Mouse (Mus musculus) intestine, postnatal 0 days (tissue): Measurements from ENCODE around the gene Pdpk1. TPM values are rescaled to one million over a fixed set of nuclear protein-coding genes. Genes with fewer than 3 reads are reported as not detected.

Source experiments
- ATAC-seq: fragments of 200-750 bp; cut with Nextera tagmentation; 2 replicates; pipeline ENCODE4 v1.8.0; 2017; ENCODE audit warnings: mild to moderate bottlenecking, moderate TSS enrichment, moderate library complexity
- H3K27ac ChIP-seq: fragments of 300-500 bp; sonication (generic); 2 replicates; pipeline ENCODE4 v1.5.1; 2014; ENCODE audit warnings: mild to moderate bottlenecking, low read depth, low read length, moderate library complexity
- H3K27me3 ChIP-seq: fragments of 300-500 bp; sonication (generic); replicated peaks from 2 replicates; pipeline ENCODE4 v1.6.1; 2014; ENCODE audit warnings: low read length, mixed read lengths; ENCODE audit not compliant: control insufficient read depth, insufficient read depth
- H3K36me3 ChIP-seq: fragments of 300-500 bp; sonication (generic); 2 replicates; pipeline ENCODE4 v1.6.1; 2014; ENCODE audit warnings: mild to moderate bottlenecking, moderate library complexity; ENCODE audit not compliant: control insufficient read depth, insufficient read depth
- H3K4me1 ChIP-seq: fragments of 300-500 bp; sonication (generic); replicated peaks from 2 replicates; pipeline ENCODE4 v1.6.1; 2014; ENCODE audit warnings: antibody characterized with exemption, low read length, mixed read lengths; ENCODE audit not compliant: control insufficient read depth, insufficient read depth
- H3K4me2 ChIP-seq: fragments of 300-500 bp; sonication (generic); replicated peaks from 2 replicates; pipeline ENCODE4 v1.6.1; 2014; ENCODE audit warnings: low read depth, mild to moderate bottlenecking, moderate library complexity
- H3K4me3 ChIP-seq: fragments of 300-500 bp; sonication (generic); 2 replicates; pipeline ENCODE4 v1.5.1; 2014; ENCODE audit warnings: low read depth, low read length
- H3K9ac ChIP-seq: fragments of 300-500 bp; sonication (generic); 2 replicates; pipeline ENCODE4 v1.6.1; 2014; ENCODE audit warnings: mild to moderate bottlenecking, low read depth, low read length
- H3K9me3 ChIP-seq: fragments of 300-500 bp; sonication (generic); 2 replicates; pipeline ENCODE4 v1.6.1; 2016; ENCODE audit warnings: mixed run types; ENCODE audit not compliant: control insufficient read depth
- CTCF ChIP-seq: sonication (generic); IDR thresholded peaks from 2 replicates; pipeline ENCODE4 v1.5.1; 2016; ENCODE audit warnings: low read depth, mild to moderate bottlenecking, control low read depth, antibody characterized with exemption, moderate library complexity
- WGBS: fragments of 180-500 bp; shearing (Covaris S2); extraction: QIAGEN DNeasy Blood & Tissue Kit; methylation state at CpG from one replicate; pipeline ENCODE4 v1.1.7; 2014; 5-methylcytosine and 5-hydroxymethylcytosine counted together
- polyA plus RNA-seq: library from polyadenylated mRNA; unstranded; fragments of >200 nt; fragmentation: Nextera tagmentation; extraction: Ambion mirVana; gene quantifications from 2 replicates; pipeline ENCODE4 v1.2.1, GENCODE M21; 2015

Gene Pdpk1
- polyA plus RNA-seq, 1 experiment from 2014 or later: 24.7 TPM

GRCm38 (mm10) chr17:24193268-24193667, 42.5 kb upstream of the Pdpk1 start:
- no peak for TF ChIP-seq CTCF
- no peak for ATAC-seq
- Histone ChIP-seq H3K4me3 (no peak overlapping the region), H3K9ac (no peak overlapping the region), H3K9me3 (no peaks in the 10 kb centered on the region), H3K27me3 (no peaks in the 10 kb centered on the region), H3K27ac (no peak overlapping the region), H3K36me3 (peaks cover 5% of the 10 kb centered on the region; the same call in 1 of the 2 replicates), H3K4me2 (no peak overlapping the region), H3K4me1 (no peaks in the 10 kb centered on the region)
- 85% methylated on average over 8 of the region's 8 CpGs for WGBS

DNA sequence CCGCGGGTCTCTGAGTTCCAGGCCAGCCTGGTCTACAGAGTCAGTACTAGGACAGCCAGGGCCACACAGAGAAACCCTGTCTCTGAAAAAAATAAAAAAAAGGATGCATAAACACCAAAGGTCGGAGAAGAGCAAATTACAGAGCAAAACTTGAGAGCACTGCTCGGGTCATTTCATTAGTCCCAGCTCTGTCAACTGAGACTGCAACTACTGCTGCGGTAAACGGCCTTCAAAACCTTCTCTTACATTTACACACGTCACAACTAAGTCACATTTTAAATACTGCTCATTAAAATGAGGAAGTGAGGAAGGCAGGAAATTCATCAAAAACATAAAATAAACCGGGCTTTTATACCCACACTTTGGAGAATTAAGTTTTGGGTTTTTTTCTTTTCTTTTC, 42.1 kb upstream of the Pdpk1 start:
- H3K4me2 ChIP-seq: no peak overlapping the region
- H3K9ac ChIP-seq: no peak overlapping the region
- no peaks in the 10 kb centered on the region for H3K4me1 ChIP-seq
- H3K27me3 ChIP-seq: no peaks in the 10 kb centered on the region
- no peak overlapping the region for H3K4me3 ChIP-seq
- 77% methylated on average over 8 of the region's 8 CpGs for WGBS
- peaks cover 7% of the 10 kb centered on the region; the same call in 1 of the 2 replicates for H3K36me3 ChIP-seq
- ATAC-seq: no peak
- H3K27ac ChIP-seq: no peak overlapping the region
- no peaks in the 10 kb centered on the region for H3K9me3 ChIP-seq
- no peak for TF ChIP-seq CTCF

DNA sequence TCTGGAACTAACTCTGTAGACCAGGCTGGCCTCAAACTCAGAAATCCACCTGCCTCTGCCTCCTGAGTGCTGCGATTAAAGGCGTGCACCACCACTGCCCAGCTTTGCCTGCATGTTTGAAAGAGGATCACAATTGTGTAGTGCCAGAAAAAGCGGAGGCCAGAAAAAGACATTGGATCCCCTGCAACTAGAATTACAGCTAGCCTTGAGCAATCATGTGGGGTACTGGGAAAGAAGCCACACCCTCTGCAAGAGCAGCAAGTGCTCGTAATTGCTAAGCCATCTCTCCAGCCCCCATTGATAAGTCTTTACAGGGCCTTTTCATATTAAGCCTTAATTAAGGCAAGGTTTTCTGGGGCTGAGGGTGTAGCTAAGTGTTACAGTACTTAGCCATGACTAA, 40.8 kb upstream of the Pdpk1 start:
- Histone ChIP-seq H3K36me3 (peaks cover 9% of the 10 kb centered on the region; the same call in 1 of the 2 replicates), H3K27me3 (no peaks in the 10 kb centered on the region), H3K4me1 (no peaks in the 10 kb centered on the region), H3K4me2 (no peak overlapping the region), H3K9ac (no peak overlapping the region), H3K27ac (no peak overlapping the region), H3K4me3 (no peak overlapping the region), H3K9me3 (no peaks in the 10 kb centered on the region)
- TF ChIP-seq CTCF: no peak
- ATAC-seq: no peak
- 67% methylated on average over 4 of the region's 4 CpGs for WGBS

DNA sequence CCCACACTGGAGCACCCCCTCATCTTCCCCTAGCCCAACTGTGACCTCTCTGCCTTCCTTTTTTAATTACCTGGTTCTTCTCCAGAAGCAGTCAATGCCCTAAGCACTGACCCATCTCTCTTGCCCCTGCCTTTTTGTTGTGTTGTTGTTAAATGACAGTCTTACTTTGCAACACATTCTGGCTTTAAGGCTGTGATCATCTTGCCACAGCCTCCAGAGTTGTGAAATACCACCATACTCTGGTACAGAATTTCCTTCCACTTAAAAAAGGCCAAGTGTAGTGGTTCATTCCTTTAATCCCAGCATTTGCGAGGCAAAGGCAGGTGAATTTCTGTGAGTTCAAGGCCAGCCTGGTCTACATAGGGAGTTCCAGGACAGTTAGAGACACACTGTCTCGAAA, 40.2 kb upstream of the Pdpk1 start:
- H3K9me3 ChIP-seq: no peaks in the 10 kb centered on the region
- H3K4me3 ChIP-seq: no peak overlapping the region
- WGBS: 76% methylated on average over 2 of the region's 2 CpGs
- peaks cover 9% of the 10 kb centered on the region; the same call in 1 of the 2 replicates for H3K36me3 ChIP-seq
- H3K4me1 ChIP-seq: no peaks in the 10 kb centered on the region
- no peak overlapping the region for H3K9ac ChIP-seq
- no peak for TF ChIP-seq CTCF
- ATAC-seq: no peak
- no peak overlapping the region for H3K4me2 ChIP-seq
- H3K27me3 ChIP-seq: no peaks in the 10 kb centered on the region
- H3K27ac ChIP-seq: no peak overlapping the region

DNA sequence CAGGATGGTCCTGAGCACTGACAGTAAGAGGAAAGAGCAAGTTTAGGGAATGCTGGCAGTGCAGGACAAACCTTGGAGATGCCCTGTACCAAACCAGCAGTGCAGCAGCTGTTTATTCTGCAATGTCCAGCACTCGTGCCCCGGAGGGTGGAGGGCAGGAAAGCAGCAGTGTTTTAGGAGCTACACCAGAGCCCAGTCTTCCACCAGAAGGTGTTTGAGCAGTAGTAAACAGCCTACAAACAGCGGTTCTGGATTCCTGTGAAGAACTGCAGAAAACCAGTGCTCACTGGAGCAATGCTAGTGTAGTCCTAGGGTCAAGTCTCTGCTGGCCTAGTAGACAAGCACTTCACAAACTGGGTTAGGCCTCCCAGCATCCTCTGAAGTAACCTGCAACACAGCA, 23.5 kb upstream of the Pdpk1 start:
- H3K36me3 ChIP-seq: 0 out of 2 replicates have a peak, but pooled peaks cover under 1% of the 10 kb centered on the region
- H3K4me3 ChIP-seq: no peak overlapping the region
- no peak overlapping the region for H3K4me2 ChIP-seq
- TF ChIP-seq CTCF: no peak
- no peaks in the 10 kb centered on the region for H3K27me3 ChIP-seq
- H3K4me1 ChIP-seq: no peaks in the 10 kb centered on the region
- no peak overlapping the region for H3K9ac ChIP-seq
- H3K27ac ChIP-seq: no peak overlapping the region
- 83% methylated on average over 3 of the region's 3 CpGs for WGBS
- H3K9me3 ChIP-seq: no peaks in the 10 kb centered on the region
- ATAC-seq: no peak

DNA sequence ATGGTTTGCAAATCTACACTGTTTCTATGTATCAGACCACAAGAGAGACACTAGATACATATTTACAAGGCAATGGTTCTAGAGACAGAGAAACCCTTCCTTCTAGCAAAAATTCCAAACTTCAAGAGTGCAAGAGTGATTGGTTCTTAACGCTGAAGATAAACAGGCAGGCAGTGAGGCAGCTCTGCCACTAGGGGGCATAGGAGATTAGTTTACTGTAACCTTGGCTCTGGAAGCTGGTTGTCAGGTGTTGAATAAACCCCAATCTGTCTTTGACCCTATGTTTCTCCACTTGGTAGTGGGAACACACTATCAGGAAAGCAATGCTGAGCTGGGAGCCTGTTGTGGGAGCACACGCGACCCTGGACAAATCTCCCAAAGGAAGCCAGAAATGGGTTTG, 22.7 kb upstream of the Pdpk1 start:
- Histone ChIP-seq H3K27ac (no peak overlapping the region), H3K4me2 (no peak overlapping the region), H3K36me3 (no peaks in the 10 kb centered on the region), H3K9ac (no peak overlapping the region), H3K4me3 (no peak overlapping the region), H3K4me1 (no peaks in the 10 kb centered on the region), H3K9me3 (no peaks in the 10 kb centered on the region), H3K27me3 (no peaks in the 10 kb centered on the region)
- WGBS: 3% methylated on average over 3 of the region's 3 CpGs
- TF ChIP-seq CTCF: peak; percentile 96
- no peak for ATAC-seq

- H3K4me2 ChIP-seq: no peak overlapping the region
- H3K27ac ChIP-seq: no peak overlapping the region
- H3K4me1 ChIP-seq: no peaks in the 10 kb centered on the region
- H3K9ac ChIP-seq: no peak overlapping the region
- 87% methylated on average over 4 of the region's 4 CpGs for WGBS
- H3K27me3 ChIP-seq: no peaks in the 10 kb centered on the region
- TF ChIP-seq CTCF: no peak
- H3K9me3 ChIP-seq: no peaks in the 10 kb centered on the region
- no peak for ATAC-seq
- peaks cover 7% of the 10 kb centered on the region for H3K36me3 ChIP-seq
- H3K4me3 ChIP-seq: no peak overlapping the region
Observed at GRCm38 (mm10) chr17:24171738-24172137, 21.0 kb upstream of the Pdpk1 start.
